Mouse (Mus musculus) right cerebral cortex, adult 2 months (tissue): ENCODE measurements around the gene Wnt5b.
A peak's percentile ranks its signal among the peaks of the same experiment; 100 is the strongest.
"Not testable (repeated sequence)": the region's sequence is repeated elsewhere in the genome, so short reads cannot be mapped to it uniquely, and the experiment has no call there.

Source experiments
- DNase-seq, 2 experiments: peaks; one replicate each; pipeline ENCODE4 v3.0.0; 2021 to 2022; ENCODE audit warnings: low spot score in 2 of 2

Wnt5b gene

GRCm38 (mm10) chr6:119486381-119487084 is 57.6 kb downstream of the Wnt5b start:
- no peak for DNase-seq

- no peak for DNase-seq
Observed at GRCm38 (mm10) chr6:119485486-119485885, 58.7 kb downstream of the Wnt5b start.

GRCm38 (mm10) chr6:119482958-119483600 is 61.1 kb downstream of the Wnt5b start:
- DNase-seq, result peak; percentile 40 to 49

GRCm38 (mm10) chr6:119481741-119482390 is 62.3 kb downstream of the Wnt5b start:
- not testable (repeated sequence) for DNase-seq

- peak in 1 of 2 experiments; percentile 33 for DNase-seq
Observed at GRCm38 (mm10) chr6:119480706-119481331, 63.3 kb downstream of the Wnt5b start.

- DNase-seq, result peak; percentile 46 to 52
Observed at GRCm38 (mm10) chr6:119479876-119480705, 64.1 kb downstream of the Wnt5b start.

- DNase-seq, result no peak
Observed at GRCm38 (mm10) chr6:119479343-119479875, 64.7 kb downstream of the Wnt5b start, which contains the start of gene Fbxl14. Fbxl14 (plus strand) TSS chr6:119479668.

- DNase-seq, result peak; percentile 79 to 89
Observed at GRCm38 (mm10) chr6:119478560-119479342, 65.4 kb downstream of the Wnt5b start.

GRCm38 (mm10) chr6:119477686-119478310 is 66.3 kb downstream of the Wnt5b start:
- no peak for DNase-seq

GRCm38 (mm10) chr6:119475988-119476387 is 68.2 kb downstream of the Wnt5b start:
- no peak for DNase-seq

GRCm38 (mm10) chr6:119473992-119474391 is 70.2 kb downstream of the Wnt5b start:
- DNase-seq, result no peak

GRCm38 (mm10) chr6:119473446-119473845 is 70.7 kb downstream of the Wnt5b start:
- DNase-seq, result no peak

- DNase-seq, result no peak
Observed at GRCm38 (mm10) chr6:119472705-119473104, 71.4 kb downstream of the Wnt5b start.

GRCm38 (mm10) chr6:119472135-119472534 is 72.0 kb downstream of the Wnt5b start:
- peak; percentile 28 to 45 for DNase-seq

GRCm38 (mm10) chr6:119470777-119471176 is 73.4 kb downstream of the Wnt5b start:
- no peak for DNase-seq

- DNase-seq, result no peak
Observed at GRCm38 (mm10) chr6:119467785-119468059, 76.4 kb downstream of the Wnt5b start.

- DNase-seq, result no peak
Observed at GRCm38 (mm10) chr6:119466921-119467784, 77.0 kb downstream of the Wnt5b start.

- no peak for DNase-seq
Observed at GRCm38 (mm10) chr6:119466161-119466560, 78.0 kb downstream of the Wnt5b start.

- no peak for DNase-seq
Observed at GRCm38 (mm10) chr6:119460391-119460790, 83.8 kb downstream of the Wnt5b start.
